Mouse (Mus musculus): ENCODE results near the gene Il17d.

Gene Il17d

GRCm38 (mm10) chr14:57534961-57535360 is 10.4 kb downstream of the Il17d start:
- DNase-seq (ENCODE audit: low read depth, low spot score) = no peak

DNA sequence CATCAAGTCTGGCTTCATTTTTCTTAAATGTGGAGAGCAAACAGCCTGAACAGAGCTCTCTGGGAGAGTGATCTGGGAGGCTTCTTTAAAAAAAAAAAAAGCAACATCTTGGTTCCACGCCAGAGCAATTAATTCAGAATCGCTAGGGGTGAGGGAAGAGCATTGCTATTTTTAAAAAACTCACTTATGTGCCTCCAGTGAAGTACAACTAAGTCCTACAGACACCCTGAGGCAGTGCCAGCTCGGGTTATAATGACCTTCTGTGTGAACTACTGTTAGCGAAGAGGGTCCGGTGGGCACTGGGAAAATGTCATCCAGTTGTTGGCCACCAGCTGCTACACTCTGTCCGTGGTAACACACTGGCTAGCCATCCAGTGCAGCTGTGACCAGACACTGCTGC is 11.1 kb downstream of the Il17d start:
- DNase-seq (ENCODE audit: low read depth, low spot score) = no peak

DNA sequence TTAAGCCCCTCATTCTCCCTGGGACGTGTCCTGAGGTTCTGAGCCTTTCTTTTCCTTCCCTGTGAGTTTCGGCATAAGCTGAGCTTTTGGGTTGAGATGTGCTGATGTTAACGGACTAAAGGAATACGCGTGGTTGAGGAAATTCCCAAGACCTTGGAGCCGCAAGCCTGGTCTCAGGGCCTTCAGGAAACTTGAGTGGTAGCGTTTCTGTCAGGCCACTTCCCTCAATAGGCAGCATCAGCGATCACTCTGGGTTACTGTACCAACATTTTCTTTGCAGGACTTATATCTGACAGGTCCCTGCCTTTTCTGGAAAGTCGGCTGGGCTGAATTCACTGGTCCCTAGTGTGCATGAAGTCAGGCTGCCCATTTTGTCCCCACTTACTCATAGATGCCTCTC is 12.2 kb downstream of the Il17d start:
- no peak for DNase-seq (ENCODE audit: low read depth, low spot score)

- DNase-seq (ENCODE audit: low read depth, low spot score) = no peak
Measured at GRCm38 (mm10) chr14:57537261-57538015, 12.9 kb downstream of the Il17d start.

DNA sequence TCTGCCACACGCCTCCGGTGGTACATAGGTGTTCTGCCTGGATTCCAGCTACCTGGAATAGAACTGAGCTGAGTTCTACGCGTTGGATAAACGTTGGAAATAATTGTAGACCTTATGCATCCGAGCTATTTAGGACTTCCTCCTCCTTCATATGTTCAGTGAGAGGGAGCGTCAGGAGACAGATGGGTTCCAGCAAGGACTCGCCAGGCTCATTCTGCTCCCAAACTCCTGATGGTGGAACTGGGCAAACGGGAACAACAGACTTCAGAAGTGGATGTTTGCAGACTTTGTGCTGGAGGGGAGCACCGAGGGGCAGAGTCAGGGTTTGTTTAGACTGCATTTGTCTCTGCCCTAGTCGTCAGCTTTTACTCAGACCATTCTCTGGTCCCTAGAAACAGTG is 16.1 kb downstream of the Il17d start:
- no peak for DNase-seq (ENCODE audit: low read depth, low spot score)

GRCm38 (mm10) chr14:57542231-57542630 is 17.7 kb downstream of the Il17d start:
- no peak for DNase-seq (ENCODE audit: low read depth, low spot score)

DNA sequence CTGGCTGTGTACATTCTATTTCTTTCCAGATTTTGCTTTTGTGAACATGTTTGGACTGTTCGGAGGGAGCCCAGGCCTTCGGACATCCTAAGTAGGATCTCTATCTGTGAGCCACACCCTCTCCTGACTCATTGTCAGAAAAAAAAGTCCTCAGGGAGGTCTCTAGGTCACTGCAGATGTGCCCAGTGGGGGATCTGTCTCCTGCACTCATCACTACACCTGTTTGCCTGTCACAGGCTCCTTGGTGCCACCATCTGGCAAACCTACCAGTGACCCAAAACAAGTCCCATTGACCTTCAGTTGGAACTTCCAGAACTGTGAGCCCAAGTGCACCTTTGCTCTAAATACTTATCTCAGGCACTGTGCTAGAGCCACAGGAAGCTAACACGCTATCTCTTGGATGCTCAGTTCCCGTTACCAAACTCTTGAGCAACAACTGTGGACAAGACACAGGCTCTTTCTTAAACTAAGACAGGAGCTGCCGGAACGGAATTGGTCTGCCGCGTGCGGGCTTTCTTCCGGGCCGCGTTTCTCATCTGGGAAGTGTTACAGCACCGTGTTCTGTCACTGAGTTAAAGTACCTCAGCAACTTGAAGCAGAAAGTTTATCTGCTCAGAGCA is 19.0 kb downstream of the Il17d start:
- DNase-seq (ENCODE audit: low read depth, low spot score) = no peak

DNA sequence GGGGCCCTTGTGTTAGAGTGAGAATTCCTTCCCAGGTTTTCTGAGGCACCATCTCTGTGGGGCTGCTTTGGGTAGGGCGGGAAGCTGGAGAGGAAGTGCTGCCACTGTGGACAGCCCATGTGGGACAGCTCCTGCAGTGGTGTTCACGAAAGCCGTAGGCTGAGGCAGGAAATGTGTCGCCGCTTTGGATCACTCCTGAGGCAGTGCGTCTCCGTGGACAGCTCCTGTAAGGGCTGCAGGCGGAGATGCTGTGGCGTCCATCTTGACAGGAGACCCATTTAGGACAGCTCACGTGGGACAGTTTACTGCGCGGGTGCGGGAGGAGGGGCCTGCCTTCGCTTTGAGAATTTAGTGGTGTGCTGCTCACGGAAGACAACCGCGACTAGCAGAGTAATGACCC is 20.9 kb downstream of the Il17d start:
- no peak for DNase-seq (ENCODE audit: low read depth, low spot score)

GRCm38 (mm10) chr14:57546131-57546530 is 21.6 kb downstream of the Il17d start:
- DNase-seq (ENCODE audit: low read depth, low spot score) = no peak

- DNase-seq (ENCODE audit: low read depth, low spot score) = no peak
Measured at GRCm38 (mm10) chr14:57546557-57547021, 22.0 kb downstream of the Il17d start.

DNA sequence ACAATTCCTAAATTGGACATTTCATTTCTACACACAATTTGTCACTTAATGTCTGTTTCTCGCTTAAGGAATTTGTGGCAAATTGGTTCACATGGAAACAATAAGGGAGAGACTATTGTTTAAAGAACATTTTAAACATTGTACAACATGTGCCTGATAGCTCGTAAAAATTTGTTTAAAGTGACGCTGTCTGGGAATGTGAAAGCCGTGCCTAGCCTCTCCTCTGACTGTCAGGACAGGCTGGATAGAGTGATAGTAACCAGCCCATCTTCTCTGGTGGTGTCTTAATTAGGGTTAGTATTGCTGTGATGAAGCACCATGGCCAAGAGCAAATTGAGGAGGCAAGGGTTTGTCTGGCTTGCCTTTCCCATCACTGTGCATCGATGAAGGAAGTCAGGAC is 22.5 kb downstream of the Il17d start:
- no peak for DNase-seq (ENCODE audit: low read depth, low spot score)

DNA sequence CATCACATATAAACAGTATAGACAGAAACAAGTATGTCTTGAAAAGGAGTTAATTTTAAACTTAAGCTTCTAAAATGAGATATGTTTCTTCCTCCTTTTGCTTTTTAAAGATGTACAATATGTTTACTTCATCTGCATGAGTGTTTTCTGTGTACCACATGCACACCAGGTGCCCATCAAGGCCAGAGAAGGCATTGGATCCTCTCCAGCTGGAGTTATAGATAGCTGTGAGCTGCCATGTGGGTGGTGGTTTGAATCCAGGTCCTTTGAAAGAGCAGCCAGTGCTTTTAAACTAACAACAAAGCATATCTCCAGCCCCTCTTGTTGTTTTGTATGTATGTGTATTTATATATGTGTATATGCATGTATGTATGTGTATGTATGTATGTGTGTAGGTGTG is 28.4 kb downstream of the Il17d start:
- no peak for DNase-seq (ENCODE audit: low read depth, low spot score)

DNA sequence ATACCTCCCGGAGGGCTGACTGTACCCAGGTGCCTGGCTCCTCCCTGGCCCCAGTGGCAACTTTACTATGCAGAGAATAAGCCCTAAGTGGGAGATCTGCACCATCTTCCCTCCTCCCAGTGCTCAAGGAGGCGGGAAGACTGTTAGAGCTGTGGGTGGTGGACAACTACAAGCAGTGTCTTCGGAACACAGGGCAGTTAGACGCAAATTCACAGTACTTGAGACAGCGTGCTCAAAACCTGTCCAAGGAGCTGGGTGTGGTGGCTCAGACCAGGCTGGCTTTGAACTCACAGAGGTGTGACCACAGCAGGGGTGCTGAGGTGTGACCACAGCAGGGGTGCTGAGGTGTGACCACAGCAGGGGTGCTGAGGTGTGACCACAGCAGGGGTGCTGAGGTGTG is 29.9 kb downstream of the Il17d start:
- no peak for DNase-seq (ENCODE audit: low read depth, low spot score)

DNA sequence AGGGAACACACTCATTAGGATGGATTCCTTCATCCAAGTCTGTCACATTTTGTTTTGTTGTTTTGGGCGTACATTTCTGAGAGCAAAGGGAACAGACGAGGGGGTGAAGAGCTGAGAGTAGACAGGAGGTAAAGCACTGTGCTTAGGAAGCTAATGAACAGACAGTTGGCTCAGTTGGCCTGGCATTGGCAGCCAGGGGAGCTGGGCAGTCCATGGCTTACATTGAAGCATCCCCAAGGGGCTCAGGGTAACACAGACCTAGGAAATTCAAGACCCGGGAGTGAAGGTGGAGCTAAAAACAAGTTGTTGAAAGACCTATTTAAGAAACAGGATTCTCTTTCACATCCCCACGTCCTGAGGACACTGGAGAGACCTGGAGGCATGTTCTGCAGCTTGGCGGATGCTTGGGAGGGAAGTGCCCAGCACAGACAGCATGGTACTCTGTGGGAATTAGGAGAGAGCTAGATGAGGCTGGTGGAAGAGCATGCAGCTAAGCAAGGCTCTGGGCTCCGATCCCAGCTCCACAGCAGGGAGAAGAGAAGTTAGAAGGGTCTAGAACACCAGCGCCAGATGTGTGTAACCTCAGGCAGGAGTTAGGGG is 31.0 kb downstream of the Il17d start:
- no peak for DNase-seq (ENCODE audit: low read depth, low spot score)

- DNase-seq (ENCODE audit: low read depth, low spot score) = no peak
Measured at GRCm38 (mm10) chr14:57556922-57557321, 32.3 kb downstream of the Il17d start.

- no peak for DNase-seq (ENCODE audit: low read depth, low spot score)
Measured at GRCm38 (mm10) chr14:57565626-57566025, 41.0 kb downstream of the Il17d start.

DNA sequence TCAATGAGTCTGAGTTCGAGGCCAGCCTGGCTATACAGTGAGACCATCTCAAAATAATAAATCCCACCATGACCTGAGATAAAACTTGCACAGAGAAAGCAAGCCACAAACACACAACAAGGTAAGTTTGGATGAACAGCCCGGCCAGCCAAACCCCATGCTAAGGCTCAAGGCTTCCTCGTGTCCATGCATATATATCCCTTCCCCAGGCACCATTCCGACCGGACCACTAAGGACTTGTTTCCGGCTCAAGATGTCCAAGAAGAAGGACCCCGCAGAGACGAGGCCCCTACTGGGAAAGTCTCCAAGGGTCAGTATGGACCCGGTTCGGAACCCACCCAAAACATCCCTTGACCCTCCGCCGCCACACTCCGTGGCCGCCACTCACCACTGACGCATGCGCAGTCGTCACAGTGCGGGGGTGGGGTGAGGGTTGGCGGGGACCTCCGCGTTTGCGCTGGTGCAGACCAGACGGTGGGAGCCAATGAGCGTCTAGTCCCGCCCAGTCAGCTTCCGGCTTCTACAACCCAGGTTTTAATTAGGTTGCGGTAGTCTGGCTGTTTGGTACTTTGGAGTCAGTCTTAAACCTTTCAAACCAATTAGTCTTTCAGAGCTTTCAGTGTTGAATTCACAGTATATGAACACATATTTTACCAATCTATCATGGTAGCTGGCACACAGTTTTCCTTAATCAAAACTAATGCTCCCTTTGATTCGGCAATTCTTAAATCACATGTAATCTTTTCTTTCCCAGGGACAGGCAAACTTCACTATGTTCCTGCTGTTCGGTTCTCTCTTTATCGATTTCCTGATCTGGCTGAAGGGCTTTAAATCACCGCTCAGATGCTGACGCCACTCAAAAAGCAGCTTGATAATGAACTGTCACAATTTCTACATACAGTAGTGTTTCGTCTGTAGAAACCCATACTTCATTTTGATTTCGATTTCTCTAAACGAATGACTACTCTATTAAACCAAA is 46.9 kb downstream of the Il17d start, which contains the start of gene Eef1akmt1:
Gene Eef1akmt1 (minus strand): TSS at position 458 of the 979 bp plus-strand sequence.
- peak; percentile 94 for DNase-seq (ENCODE audit: low read depth, low spot score)

DNA sequence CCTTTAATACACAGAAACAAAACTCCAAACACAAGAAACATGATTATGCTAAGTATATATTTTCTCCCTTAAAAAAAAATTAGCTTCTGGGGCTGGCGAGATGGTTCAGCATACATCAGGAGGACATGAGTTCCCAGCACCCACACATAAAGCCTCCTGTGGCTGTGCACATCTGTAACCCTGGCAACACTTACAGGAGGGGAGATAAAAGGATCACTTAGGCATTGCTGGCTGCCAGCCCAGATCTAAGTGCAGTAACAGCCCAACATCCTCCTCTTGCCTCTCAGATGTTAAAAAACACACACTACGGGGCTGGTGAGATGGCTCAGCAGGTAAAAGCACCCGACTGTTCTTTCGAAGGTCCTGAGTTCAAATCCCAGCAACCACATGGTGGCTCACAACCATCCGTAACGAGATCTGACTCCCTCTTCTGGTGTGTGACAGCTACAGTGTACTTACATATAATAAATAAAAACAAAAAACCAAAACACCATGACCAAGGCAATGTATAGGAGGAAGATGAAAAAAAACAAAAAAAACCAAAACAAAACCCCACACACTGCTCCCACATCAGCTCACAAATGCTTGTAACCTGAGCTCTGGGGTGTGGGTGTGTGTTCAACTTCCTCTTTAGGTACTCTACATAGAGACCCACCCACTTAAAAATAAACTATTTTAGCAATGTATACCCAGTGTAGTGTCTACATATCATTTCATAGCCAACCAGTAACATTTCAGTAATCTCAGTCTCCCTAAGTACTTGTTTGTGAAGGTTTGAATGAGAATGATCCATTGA is 50.4 kb downstream of the Il17d start:
- no peak for DNase-seq (ENCODE audit: low read depth, low spot score)

GRCm38 (mm10) chr14:57576364-57577060 is 51.9 kb downstream of the Il17d start:
- DNase-seq (ENCODE audit: low read depth, low spot score) = no peak

- DNase-seq (ENCODE audit: low read depth, low spot score) = no peak
Measured at GRCm38 (mm10) chr14:57591830-57592229, 67.3 kb downstream of the Il17d start.
